Mouse (Mus musculus) heart, adult 2 months (tissue): ENCODE data around the gene Clrn3.

ENCODE experiments used
- CTCF ChIP-seq: fragments of 200-600 bp; IDR thresholded peaks from 2 replicates; pipeline ENCODE4 v1.8.1; 2022; ENCODE audit warnings: antibody characterized with exemption, mild to moderate bottlenecking, moderate library complexity
- POLR2A ChIP-seq: fragments of 200-500 bp; IDR thresholded peaks from 2 replicates; pipeline ENCODE4 v1.6.1; 2011; ENCODE audit warnings: mild to moderate bottlenecking, low read depth, low read length, control low read depth; ENCODE audit not compliant: insufficient read depth

GRCm38 (mm10) chr7:135484341-135484740 is 44.1 kb downstream of the Clrn3 start:
- TF ChIP-seq POLR2A (no peak), CTCF (no peak)
